Mouse (Mus musculus) midbrain, embryonic 11.5 days (tissue): ENCODE measurements around the gene Asb2. TPM values are rescaled to one million over a fixed set of nuclear protein-coding genes. Genes with fewer than 3 reads are reported as not detected.

Experiments used
- ATAC-seq: fragments of 200-750 bp; cut with Nextera tagmentation; 2 replicates; pipeline ENCODE4 v1.8.0; 2017; ENCODE audit warnings: moderate TSS enrichment, moderate library complexity; ENCODE audit not compliant: low FRiP score
- DNase-seq: peaks from one replicate; pipeline ENCODE4 v3.0.0; 2015; ENCODE audit warnings: low spot score; ENCODE audit errors: missing footprints
- H3K27ac ChIP-seq: fragments of 300-500 bp; sonication (generic); 2 replicates; pipeline ENCODE4 v1.5.1; 2014; ENCODE audit warnings: low read depth, low read length
- H3K27me3 ChIP-seq: fragments of 300-500 bp; sonication (generic); 2 replicates; pipeline ENCODE4 v1.6.1; 2014; ENCODE audit warnings: mild to moderate bottlenecking, low read length, moderate library complexity, mixed read lengths; ENCODE audit not compliant: control insufficient read depth, insufficient read depth
- H3K36me3 ChIP-seq: fragments of 300-500 bp; sonication (generic); 2 replicates; pipeline ENCODE4 v1.6.1; 2014; ENCODE audit warnings: mild to moderate bottlenecking, low read length, moderate library complexity, mixed read lengths; ENCODE audit not compliant: control insufficient read depth, insufficient read depth
- H3K4me1 ChIP-seq: fragments of 300-500 bp; sonication (generic); 2 replicates; pipeline ENCODE4 v1.6.1; 2014; ENCODE audit warnings: low read length; ENCODE audit not compliant: control insufficient read depth, insufficient read depth
- H3K4me2 ChIP-seq: fragments of 300-500 bp; sonication (generic); 2 replicates; pipeline ENCODE4 v1.6.1; 2014; ENCODE audit warnings: mild to moderate bottlenecking, moderate library complexity
- H3K4me3 ChIP-seq: fragments of 300-500 bp; sonication (generic); 2 replicates; pipeline ENCODE4 v1.5.1; 2014; ENCODE audit warnings: low read depth, low read length
- H3K9ac ChIP-seq: fragments of 300-500 bp; sonication (generic); 2 replicates; pipeline ENCODE4 v1.6.1; 2014; ENCODE audit warnings: low read length
- H3K9me3 ChIP-seq: fragments of 300-500 bp; sonication (generic); 2 replicates; pipeline ENCODE4 v1.6.1; 2016; ENCODE audit warnings: low read length; ENCODE audit not compliant: control insufficient read depth
- WGBS: fragments of 180-500 bp; shearing (Covaris S2); extraction: QIAGEN DNeasy Blood & Tissue Kit; methylation state at CpG from one replicate; pipeline ENCODE4 v1.1.7; 2014; 5-methylcytosine and 5-hydroxymethylcytosine counted together
- polyA plus RNA-seq: library from polyadenylated mRNA; unstranded; fragments of >200 nt; fragmentation: Nextera tagmentation; extraction: Ambion mirVana; gene quantifications from 2 replicates; pipeline ENCODE4 v1.2.1, GENCODE M21; 2014

Asb2 gene
- polyA plus RNA-seq, 1 experiment from 2014 or later: 0.77 TPM

- WGBS: 87% methylated on average over 2 of the region's 2 CpGs
Measured at GRCm38 (mm10) chr12:103332879-103333278, 22.9 kb downstream of the Asb2 start.

DNA sequence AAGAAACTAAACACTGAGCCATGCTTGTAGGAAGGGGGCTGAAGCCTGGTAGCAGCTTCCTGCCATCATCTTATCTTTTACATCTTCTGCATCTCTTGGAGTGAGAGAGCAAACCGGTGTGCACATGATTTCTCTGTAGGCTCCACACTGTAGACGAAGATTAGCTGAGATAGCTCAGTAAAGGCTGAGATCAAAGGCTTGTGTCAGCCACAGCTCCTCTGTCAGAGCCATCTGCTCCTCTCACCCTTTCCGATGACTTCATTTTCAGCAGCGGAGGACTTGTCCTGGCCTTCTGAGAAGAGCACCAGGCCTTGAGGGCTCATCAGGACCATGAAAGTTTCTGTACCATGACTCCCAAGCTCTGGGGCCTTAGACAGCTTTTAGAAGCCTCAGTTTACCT is 24.3 kb downstream of the Asb2 start:
- H3K9me3 ChIP-seq: no peaks in the 10 kb centered on the region
- H3K27me3 ChIP-seq: no peaks in the 10 kb centered on the region
- ATAC-seq: no peak
- WGBS: 63% methylated on average over 4 of the region's 4 CpGs
- no peak overlapping the region for H3K27ac ChIP-seq
- H3K4me3 ChIP-seq: no peak overlapping the region
- no peak for DNase-seq
- H3K4me1 ChIP-seq: 0 out of 2 replicates have a peak, but pooled peaks cover 4% of the 10 kb centered on the region
- H3K4me2 ChIP-seq: no peak overlapping the region
- no peaks in the 10 kb centered on the region for H3K36me3 ChIP-seq
- no peak overlapping the region for H3K9ac ChIP-seq

More at GRCm38 (mm10) chr12:103332879-103333278, 22.9 kb downstream of the Asb2 start:
- H3K4me1 ChIP-seq: no peaks in the 10 kb centered on the region
- no peaks in the 10 kb centered on the region for H3K36me3 ChIP-seq
- no peak overlapping the region for H3K4me3 ChIP-seq
- H3K9me3 ChIP-seq: no peaks in the 10 kb centered on the region
- DNase-seq: no peak
- H3K27me3 ChIP-seq: no peaks in the 10 kb centered on the region
- H3K9ac ChIP-seq: no peak overlapping the region
- H3K27ac ChIP-seq: no peak overlapping the region
- no peak overlapping the region for H3K4me2 ChIP-seq
- no peak for ATAC-seq

- H3K27ac ChIP-seq: no peak overlapping the region
- 75% methylated on average over 7 of the region's 7 CpGs for WGBS
- H3K27me3 ChIP-seq: peaks cover 11% of the 10 kb centered on the region
Measured at GRCm38 (mm10) chr12:103328448-103329191, 27.2 kb downstream of the Asb2 start.

DNA sequence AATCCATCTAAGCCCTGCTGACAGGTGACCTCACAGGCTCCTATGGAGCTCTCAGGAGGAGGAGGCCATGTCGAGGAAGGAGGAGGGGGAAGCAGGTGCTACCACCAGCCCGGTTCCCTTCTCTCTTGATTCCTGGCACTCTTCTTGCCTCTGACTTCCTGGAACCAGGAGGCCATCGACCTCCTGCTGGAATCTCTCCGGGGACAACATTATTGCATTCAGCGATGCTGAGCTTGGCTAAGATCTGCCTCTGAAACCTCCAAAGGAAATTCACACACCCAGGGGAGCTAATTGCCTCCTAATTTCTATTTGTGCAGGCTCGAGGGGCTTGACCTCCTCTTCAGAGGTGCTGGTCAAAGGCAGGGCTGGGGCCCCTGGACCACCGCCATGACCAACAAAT is 28.7 kb downstream of the Asb2 start:
- H3K36me3 ChIP-seq: no peaks in the 10 kb centered on the region
- H3K4me1 ChIP-seq: 0 out of 2 replicates have a peak, but pooled peaks cover 4% of the 10 kb centered on the region
- DNase-seq (no peak), ATAC-seq (no peak)
- peaks cover 15% of the 10 kb centered on the region for H3K27me3 ChIP-seq
- WGBS: 15% methylated on average over 7 of the region's 7 CpGs
- no peak overlapping the region for H3K4me3 ChIP-seq
- H3K9ac ChIP-seq: no peak overlapping the region
- no peaks in the 10 kb centered on the region for H3K9me3 ChIP-seq
- H3K27ac ChIP-seq: no peak overlapping the region
- no peak overlapping the region for H3K4me2 ChIP-seq

More at GRCm38 (mm10) chr12:103328448-103329191, 27.2 kb downstream of the Asb2 start:
- H3K9me3 ChIP-seq: no peaks in the 10 kb centered on the region
- no peak overlapping the region for H3K9ac ChIP-seq
- DNase-seq: no peak
- H3K36me3 ChIP-seq: no peaks in the 10 kb centered on the region
- H3K4me2 ChIP-seq: no peak overlapping the region
- H3K4me3 ChIP-seq: no peak overlapping the region
- ATAC-seq: no peak
- 0 out of 2 replicates have a peak, but pooled peaks cover 4% of the 10 kb centered on the region for H3K4me1 ChIP-seq

GRCm38 (mm10) chr12:103326569-103326968 is 29.2 kb downstream of the Asb2 start:
- DNase-seq: no peak
- H3K4me2 ChIP-seq: no peak overlapping the region
- no peaks in the 10 kb centered on the region for H3K9me3 ChIP-seq
- H3K36me3 ChIP-seq: no peaks in the 10 kb centered on the region
- ATAC-seq: no peak
- H3K27me3 ChIP-seq: peaks cover 15% of the 10 kb centered on the region
- H3K9ac ChIP-seq: no peak overlapping the region
- H3K4me3 ChIP-seq: no peak overlapping the region
- H3K27ac ChIP-seq: no peak overlapping the region
- WGBS: 61% methylated on average over 4 of the region's 4 CpGs
- H3K4me1 ChIP-seq: 0 out of 2 replicates have a peak, but pooled peaks cover 4% of the 10 kb centered on the region

- Histone ChIP-seq H3K9me3 (no peaks in the 10 kb centered on the region), H3K4me2 (peak overlapping the region; percentile 55), H3K36me3 (no peaks in the 10 kb centered on the region), H3K27me3 (peaks cover 15% of the 10 kb centered on the region), H3K9ac (peak overlapping the region; percentile 54), H3K4me1 (0 out of 2 replicates have a peak, but pooled peaks cover 4% of the 10 kb centered on the region), H3K27ac (no peak overlapping the region), H3K4me3 (peak overlapping the region; percentile 28)
- DNase-seq (peak; percentile 100), ATAC-seq (peak; percentile 96)
- 9% methylated on average over 60 of the region's 60 CpGs for WGBS
Measured at GRCm38 (mm10) chr12:103325156-103325857, 30.5 kb downstream of the Asb2 start.

- no peak for DNase-seq
- no peak for ATAC-seq
- WGBS: 35% methylated on average over 3 of the region's 3 CpGs
- no peak overlapping the region for H3K27ac ChIP-seq
- H3K4me2 ChIP-seq: no peak overlapping the region
- H3K27me3 ChIP-seq: peaks cover 15% of the 10 kb centered on the region
- H3K36me3 ChIP-seq: no peaks in the 10 kb centered on the region
- no peaks in the 10 kb centered on the region for H3K9me3 ChIP-seq
- H3K4me3 ChIP-seq: no peak overlapping the region
- no peak overlapping the region for H3K9ac ChIP-seq
- H3K4me1 ChIP-seq: 0 out of 2 replicates have a peak, but pooled peaks cover 4% of the 10 kb centered on the region
Measured at GRCm38 (mm10) chr12:103322801-103323200, 33.0 kb downstream of the Asb2 start.

GRCm38 (mm10) chr12:103315831-103316545 is 39.8 kb downstream of the Asb2 start:
- H3K27me3 ChIP-seq: no peaks in the 10 kb centered on the region
- 14% methylated on average over 20 of the region's 20 CpGs for WGBS
- H3K4me2 ChIP-seq: peak overlapping the region; percentile 82
- no peak for ATAC-seq
- H3K9me3 ChIP-seq: no peaks in the 10 kb centered on the region
- H3K27ac ChIP-seq: peak overlapping the region; percentile 91
- H3K36me3 ChIP-seq: no peaks in the 10 kb centered on the region
- H3K4me3 ChIP-seq: peak overlapping the region; percentile 42
- no peak for DNase-seq
- H3K9ac ChIP-seq: peak overlapping the region; percentile 64
- H3K4me1 ChIP-seq: peaks cover 43% of the 10 kb centered on the region
